Mouse (Mus musculus) embryonic fibroblast, embryonic 13.5 days (primary cell): Measurements from ENCODE around the gene Ggcx.

Experiments
- CTCF ChIP-seq: IDR thresholded peaks from 2 replicates; pipeline ENCODE4 v1.5.1; 2011; ENCODE audit warnings: mild to moderate bottlenecking, control low read depth, low read length, moderate library complexity, borderline replicate concordance; ENCODE audit not compliant: insufficient read depth
- POLR2A ChIP-seq: IDR thresholded peaks from 2 replicates; pipeline ENCODE4 v1.6.1; 2011; ENCODE audit warnings: low read depth, mild to moderate bottlenecking, control low read depth, low read length, moderate library complexity

DNA sequence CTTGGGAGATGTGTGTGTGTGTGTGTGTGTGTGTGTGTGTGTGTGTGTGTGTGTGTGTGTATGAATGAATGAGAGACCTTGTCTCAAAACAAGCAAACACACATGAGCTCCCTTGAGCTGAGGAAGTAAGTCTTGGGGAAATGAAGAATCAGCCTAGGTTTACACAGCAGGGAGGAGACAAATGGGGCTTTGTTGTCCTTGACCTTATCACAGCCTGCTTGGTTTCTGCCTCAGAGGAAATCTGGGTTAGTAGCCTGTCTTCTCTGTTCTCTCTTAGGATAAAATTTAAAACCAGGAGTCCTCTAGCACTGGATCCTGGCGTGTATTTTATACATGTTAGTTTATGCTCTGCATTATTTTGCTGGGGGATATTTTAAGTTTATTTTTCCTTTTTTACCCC, 5.7 kb downstream of the Ggcx start:
- TF ChIP-seq CTCF, result no peak
- no peak for TF ChIP-seq POLR2A
